Mouse (Mus musculus): ENCODE data around the gene Gna14. TPM values are rescaled to one million over a fixed set of nuclear protein-coding genes. Genes with fewer than 3 reads are reported as not detected.

Gna14 gene
- polyA plus RNA-seq, 1 experiment: 0.05 TPM

- no peak for TF ChIP-seq MYOG (IDR thresholded peaks at IDR 0.05; ENCODE audit: control insufficient read depth, extremely low read depth, insufficient read length)
- no peak for TF ChIP-seq FOSL1 (IDR thresholded peaks at IDR 0.05; ENCODE audit: insufficient read depth, low read length, poor library complexity, severe bottlenecking)
- TF ChIP-seq MAX (IDR thresholded peaks at IDR 0.05): no peak
- no peak for TF ChIP-seq CEBPB (IDR thresholded peaks at IDR 0.05; ENCODE audit: low read depth)
- TF ChIP-seq MYOD1 (IDR thresholded peaks at IDR 0.05; ENCODE audit: control insufficient read depth, insufficient read length, low read depth): no peak
- no peak for TF ChIP-seq CTCF (IDR thresholded peaks at IDR 0.05; ENCODE audit: control insufficient read depth, insufficient read depth, insufficient read length)
- no peak for TF ChIP-seq USF1 (IDR thresholded peaks at IDR 0.05; ENCODE audit: low read depth)
- Histone ChIP-seq H3K36me3 (ENCODE audit: control insufficient read depth, insufficient read depth) (no peaks in the 10 kb centered on the region), H3K27me3 (ENCODE audit: control insufficient read depth, insufficient read depth, insufficient read length) (no peaks in the 10 kb centered on the region), H3K4me3 (ENCODE audit: insufficient read depth, poor library complexity, severe bottlenecking) (no peak overlapping the region), H3K79me3 (ENCODE audit: low read depth) (no peaks in the 10 kb centered on the region), H3K79me2 (ENCODE audit: control insufficient read depth, insufficient read depth) (no peaks in the 10 kb centered on the region), H3ac (ENCODE audit: control insufficient read depth, insufficient read length, low read depth) (no peak overlapping the region)
Observed at GRCm38 (mm10) chr19:16528225-16528828, 92.8 kb downstream of the Gna14 start.

- no peak overlapping the region for H3K4me3 ChIP-seq (ENCODE audit: insufficient read depth, poor library complexity, severe bottlenecking)
- no peaks in the 10 kb centered on the region for H3K27me3 ChIP-seq (ENCODE audit: control insufficient read depth, insufficient read depth, insufficient read length)
- H3K36me3 ChIP-seq (ENCODE audit: control insufficient read depth, insufficient read depth): no peaks in the 10 kb centered on the region
- no peak overlapping the region for H3ac ChIP-seq (ENCODE audit: control insufficient read depth, insufficient read length, low read depth)
- TF ChIP-seq CTCF (IDR thresholded peaks at IDR 0.05; ENCODE audit: control insufficient read depth, insufficient read depth, insufficient read length) (peak; percentile 26), MAX (IDR thresholded peaks at IDR 0.05) (no peak)
- H3K79me2 ChIP-seq (ENCODE audit: control insufficient read depth, insufficient read depth): no peaks in the 10 kb centered on the region
- H3K79me3 ChIP-seq (ENCODE audit: low read depth): no peaks in the 10 kb centered on the region
Observed at GRCm38 (mm10) chr19:16529293-16529920, 93.8 kb downstream of the Gna14 start.

- H3ac ChIP-seq (ENCODE audit: control insufficient read depth, insufficient read length, low read depth): no peak overlapping the region
- no peaks in the 10 kb centered on the region for H3K27me3 ChIP-seq (ENCODE audit: control insufficient read depth, insufficient read depth, insufficient read length)
- H3K79me2 ChIP-seq (ENCODE audit: control insufficient read depth, insufficient read depth): no peaks in the 10 kb centered on the region
- no peak for TF ChIP-seq USF1 (IDR thresholded peaks at IDR 0.05; ENCODE audit: low read depth)
- TF ChIP-seq MYOD1 (IDR thresholded peaks at IDR 0.05; ENCODE audit: control insufficient read depth, insufficient read length, low read depth): no peak
- no peak for TF ChIP-seq CTCF (IDR thresholded peaks at IDR 0.05; ENCODE audit: control insufficient read depth, insufficient read depth, insufficient read length)
- no peak for TF ChIP-seq MYOG (IDR thresholded peaks at IDR 0.05; ENCODE audit: control insufficient read depth, extremely low read depth, insufficient read length)
- TF ChIP-seq CEBPB (IDR thresholded peaks at IDR 0.05; ENCODE audit: low read depth): no peak
- no peak for TF ChIP-seq FOSL1 (IDR thresholded peaks at IDR 0.05; ENCODE audit: insufficient read depth, low read length, poor library complexity, severe bottlenecking)
- no peak for TF ChIP-seq MAX (IDR thresholded peaks at IDR 0.05)
- no peak overlapping the region for H3K4me3 ChIP-seq (ENCODE audit: insufficient read depth, poor library complexity, severe bottlenecking)
- no peaks in the 10 kb centered on the region for H3K79me3 ChIP-seq (ENCODE audit: low read depth)
- no peaks in the 10 kb centered on the region for H3K36me3 ChIP-seq (ENCODE audit: control insufficient read depth, insufficient read depth)
Observed at GRCm38 (mm10) chr19:16529999-16530398, 94.4 kb downstream of the Gna14 start.

- TF ChIP-seq CTCF (IDR thresholded peaks at IDR 0.05; ENCODE audit: control insufficient read depth, insufficient read depth, insufficient read length) (no peak), USF1 (IDR thresholded peaks at IDR 0.05; ENCODE audit: low read depth) (no peak), FOSL1 (IDR thresholded peaks at IDR 0.05; ENCODE audit: insufficient read depth, low read length, poor library complexity, severe bottlenecking) (no peak), MYOG (IDR thresholded peaks at IDR 0.05; ENCODE audit: control insufficient read depth, extremely low read depth, insufficient read length) (no peak), MAX (IDR thresholded peaks at IDR 0.05) (no peak), MYOD1 (IDR thresholded peaks at IDR 0.05; ENCODE audit: control insufficient read depth, insufficient read length, low read depth) (no peak), CEBPB (IDR thresholded peaks at IDR 0.05; ENCODE audit: low read depth) (no peak)
- H3K4me3 ChIP-seq (ENCODE audit: insufficient read depth, poor library complexity, severe bottlenecking): no peak overlapping the region
- no peaks in the 10 kb centered on the region for H3K79me3 ChIP-seq (ENCODE audit: low read depth)
- H3ac ChIP-seq (ENCODE audit: control insufficient read depth, insufficient read length, low read depth): no peak overlapping the region
- no peaks in the 10 kb centered on the region for H3K36me3 ChIP-seq (ENCODE audit: control insufficient read depth, insufficient read depth)
- H3K27me3 ChIP-seq (ENCODE audit: control insufficient read depth, insufficient read depth, insufficient read length): no peaks in the 10 kb centered on the region
- no peaks in the 10 kb centered on the region for H3K79me2 ChIP-seq (ENCODE audit: control insufficient read depth, insufficient read depth)
Observed at GRCm38 (mm10) chr19:16534311-16534710, 98.7 kb downstream of the Gna14 start.

GRCm38 (mm10) chr19:16538416-16538815 is 102.9 kb downstream of the Gna14 start:
- no peak for TF ChIP-seq MYOG (IDR thresholded peaks at IDR 0.05; ENCODE audit: control insufficient read depth, extremely low read depth, insufficient read length)
- no peak for TF ChIP-seq CTCF (IDR thresholded peaks at IDR 0.05; ENCODE audit: control insufficient read depth, insufficient read depth, insufficient read length)
- TF ChIP-seq MAX (IDR thresholded peaks at IDR 0.05): no peak
- no peak for TF ChIP-seq USF1 (IDR thresholded peaks at IDR 0.05; ENCODE audit: low read depth)
- no peak for TF ChIP-seq FOSL1 (IDR thresholded peaks at IDR 0.05; ENCODE audit: insufficient read depth, low read length, poor library complexity, severe bottlenecking)
- no peaks in the 10 kb centered on the region for H3K36me3 ChIP-seq (ENCODE audit: control insufficient read depth, insufficient read depth)
- no peak overlapping the region for H3K4me3 ChIP-seq (ENCODE audit: insufficient read depth, poor library complexity, severe bottlenecking)
- no peaks in the 10 kb centered on the region for H3K79me2 ChIP-seq (ENCODE audit: control insufficient read depth, insufficient read depth)
- H3K27me3 ChIP-seq (ENCODE audit: control insufficient read depth, insufficient read depth, insufficient read length): no peaks in the 10 kb centered on the region
- no peak overlapping the region for H3ac ChIP-seq (ENCODE audit: control insufficient read depth, insufficient read length, low read depth)
- H3K79me3 ChIP-seq (ENCODE audit: low read depth): no peaks in the 10 kb centered on the region

- Histone ChIP-seq H3ac (ENCODE audit: control insufficient read depth, insufficient read length, low read depth) (no peak overlapping the region), H3K79me2 (ENCODE audit: control insufficient read depth, insufficient read depth) (no peaks in the 10 kb centered on the region), H3K27me3 (ENCODE audit: control insufficient read depth, insufficient read depth, insufficient read length) (no peaks in the 10 kb centered on the region), H3K36me3 (ENCODE audit: control insufficient read depth, insufficient read depth) (no peaks in the 10 kb centered on the region), H3K4me3 (ENCODE audit: insufficient read depth, poor library complexity, severe bottlenecking) (no peak overlapping the region), H3K79me3 (ENCODE audit: low read depth) (no peaks in the 10 kb centered on the region)
- TF ChIP-seq MAX (IDR thresholded peaks at IDR 0.05): no peak
- TF ChIP-seq FOSL1 (IDR thresholded peaks at IDR 0.05; ENCODE audit: insufficient read depth, low read length, poor library complexity, severe bottlenecking): no peak
- TF ChIP-seq USF1 (IDR thresholded peaks at IDR 0.05; ENCODE audit: low read depth): no peak
- TF ChIP-seq MYOD1 (IDR thresholded peaks at IDR 0.05; ENCODE audit: control insufficient read depth, insufficient read length, low read depth): no peak
- TF ChIP-seq CTCF (IDR thresholded peaks at IDR 0.05; ENCODE audit: control insufficient read depth, insufficient read depth, insufficient read length): no peak
Observed at GRCm38 (mm10) chr19:16543688-16544087, 108.1 kb downstream of the Gna14 start.

Data from C2C12 (cell line).